ENCODE assay signal across 24 mouse cellular contexts in genomic region chr14:78492602-78493001, GRCm38 (mm10). TPM values are rescaled to one million over a fixed set of nuclear protein-coding genes. Genes with fewer than 3 reads are reported as not detected.
DNase-seq lines count a peak whose midpoint lies in the region; ATAC-seq and TF ChIP-seq lines count a peak whose summit lies in the region.
"Had no signal": no experiment of that assay in that cellular context is flagged by ENCODE, and none has a peak within 500 bp of the region (broad histone marks: within the 10 kb centered on the region; RNA-seq: fewer than 3 reads in every experiment).

No protein-coding gene starts in this region.

- H3K27ac ChIP-seq in liver, embryonic 16.5 days (ENCODE audit: low read length), result no peak overlapping the region
- no peak overlapping the region for H3K27ac ChIP-seq in stomach, postnatal 0 days (replicated peaks)
- H3K27ac ChIP-seq in thymus, adult 2 months (ENCODE audit: control insufficient read depth, insufficient read depth, low read length), result no peak overlapping the region
- H3K27ac ChIP-seq: forebrain, embryonic 15.5 days; heart, adult 2 months; hindbrain, embryonic 14.5 days; macrophage; neural tube, embryonic 15.5 days had no signal

- no peak overlapping the region for H3K4me2 ChIP-seq in liver, embryonic 16.5 days (ENCODE audit: low read depth, low read length)
- no peak overlapping the region for H3K4me2 ChIP-seq in stomach, postnatal 0 days (replicated peaks; ENCODE audit: low read depth)
- H3K4me2 ChIP-seq: forebrain, embryonic 15.5 days; heart, embryonic 12.5 days; hindbrain, embryonic 14.5 days; neural tube, embryonic 15.5 days had no signal

- TF ChIP-seq POLR2A in lung, adult 2 months (IDR thresholded peaks at IDR 0.05; ENCODE audit: borderline replicate concordance, extremely low read depth, low read depth, low read length), result no peak
- no peak for TF ChIP-seq POLR2A in thymus, adult 2 months (IDR thresholded peaks at IDR 0.05; ENCODE audit: control insufficient read depth, extremely low read depth, insufficient read depth, low read length, poor library complexity)

- no peaks in the 10 kb centered on the region for H3K27me3 ChIP-seq in liver, embryonic 16.5 days (ENCODE audit: control insufficient read depth, insufficient read depth, low read depth, low read length)
- no peaks in the 10 kb centered on the region for H3K27me3 ChIP-seq in stomach, postnatal 0 days (ENCODE audit: control insufficient read depth, insufficient read depth, low read length)
- H3K27me3 ChIP-seq in thymus, adult 2 months (ENCODE audit: control insufficient read depth, insufficient read depth, low read length), result no peaks in the 10 kb centered on the region
- H3K27me3 ChIP-seq: forebrain, embryonic 15.5 days; heart, embryonic 12.5 days; neural tube, embryonic 15.5 days had no signal

- WGBS in liver, embryonic 16.5 days (ENCODE audit: insufficient replicate concordance), result 70% methylated on average over 9 of the region's 9 CpGs
- 43% methylated on average over 9 of the region's 9 CpGs for WGBS in lung, adult 2 months
- WGBS in stomach, postnatal 0 days, result 51% methylated on average over 9 of the region's 9 CpGs
- 96% methylated on average over 9 of the region's 9 CpGs for WGBS in thymus, adult 2 months

- H3K36me3 ChIP-seq in liver, embryonic 16.5 days (ENCODE audit: control insufficient read depth, insufficient read depth), result no peaks in the 10 kb centered on the region; the same call in 1 of the 2 replicates
- 0 out of 2 replicates have a peak, but pooled peaks cover 4% of the 10 kb centered on the region for H3K36me3 ChIP-seq in stomach, postnatal 0 days (ENCODE audit: control insufficient read depth, insufficient read depth, low read length)
- peaks cover 20% of the 10 kb centered on the region; the same call in 1 of the 2 replicates for H3K36me3 ChIP-seq in thymus, adult 2 months (ENCODE audit: control insufficient read depth, insufficient read depth, low read length)

- ATAC-seq in liver, embryonic 16.5 days (ENCODE audit: low read depth), result peak; percentile 20; the same call in 1 of the 2 replicates
- peak; percentile 90; the same call in 1 of the 2 replicates for ATAC-seq in stomach, postnatal 0 days (ENCODE audit: low FRiP score, low TSS enrichment)
- ATAC-seq: forebrain, embryonic 15.5 days; intestine, postnatal 0 days had no signal

- no peak overlapping the region for H3K9ac ChIP-seq in liver, embryonic 16.5 days (ENCODE audit: low read depth, low read length)
- no peak overlapping the region for H3K9ac ChIP-seq in stomach, postnatal 0 days (ENCODE audit: low read length)
- H3K9ac ChIP-seq: forebrain, embryonic 15.5 days; heart, embryonic 12.5 days; hindbrain, embryonic 14.5 days; neural tube, embryonic 15.5 days had no signal

- H3K4me1 ChIP-seq in liver, embryonic 16.5 days (ENCODE audit: control insufficient read depth, low read depth, low read length), result peaks cover 17% of the 10 kb centered on the region
- no peaks in the 10 kb centered on the region for H3K4me1 ChIP-seq in lung, adult 2 months (ENCODE audit: control insufficient read depth, insufficient read depth, low read length)
- H3K4me1 ChIP-seq in stomach, postnatal 0 days (replicated peaks; ENCODE audit: control insufficient read depth, insufficient read depth), result no peaks in the 10 kb centered on the region
- no peaks in the 10 kb centered on the region for H3K4me1 ChIP-seq in thymus, adult 2 months (replicated peaks; ENCODE audit: control insufficient read depth, insufficient read depth, low read length)
- H3K4me1 ChIP-seq: forebrain, embryonic 15.5 days; neural tube, embryonic 15.5 days had no signal

- H3K9me3 ChIP-seq in liver, embryonic 16.5 days (replicated peaks; ENCODE audit: control insufficient read depth, low read length), result no peaks in the 10 kb centered on the region
- H3K9me3 ChIP-seq in stomach, postnatal 0 days (ENCODE audit: control insufficient read depth, low read length), result no peaks in the 10 kb centered on the region
- H3K9me3 ChIP-seq: forebrain, embryonic 15.5 days; heart, embryonic 12.5 days; neural tube, embryonic 15.5 days had no signal

- TF ChIP-seq CTCF in lung, adult 2 months (IDR thresholded peaks at IDR 0.05; ENCODE audit: insufficient read depth, low read length), result no peak
- TF ChIP-seq CTCF in stomach, postnatal 0 days (IDR thresholded peaks at IDR 0.05; ENCODE audit: low read depth), result no peak
- no peak for TF ChIP-seq CTCF in thymus, adult 2 months (IDR thresholded peaks at IDR 0.05; ENCODE audit: borderline replicate concordance, control insufficient read depth, extremely low read depth, insufficient read depth, low read length, poor library complexity)

- no peak for TF ChIP-seq EP300 in stomach, postnatal 0 days (optimal IDR thresholded peaks at IDR 0.05)

- H3K4me3 ChIP-seq in liver, embryonic 16.5 days (ENCODE audit: low read depth, low read length), result no peak overlapping the region
- H3K4me3 ChIP-seq in lung, adult 2 months (replicated peaks; ENCODE audit: extremely low read depth, low read depth, low read length), result no peak overlapping the region
- no peak overlapping the region for H3K4me3 ChIP-seq in stomach, postnatal 0 days (ENCODE audit: low read depth, low read length)
- no peak overlapping the region for H3K4me3 ChIP-seq in thymus, adult 2 months (ENCODE audit: control insufficient read depth, insufficient read depth, low read length)
- H3K4me3 ChIP-seq: forebrain, embryonic 15.5 days; heart, adult 2 months; heart, embryonic 12.5 days; neural tube, embryonic 15.5 days had no signal

- DNase-seq in liver, result no peak
- peak; percentile 42 for DNase-seq in lung, adult 2 months
- peak; percentile 43 for DNase-seq in lung, postnatal 10 days
- peak; percentile 55 for DNase-seq in stomach, postnatal 0 days (ENCODE audit: low spot score)
- no peak for DNase-seq in right cerebral cortex, adult 2 months (ENCODE audit: low spot score in 2 of 2)
- DNase-seq in thymus, adult 2 months, result no peak
- DNase-seq: adrenal gland, postnatal 36 days; cerebellum, adult 2 months; cerebellum, postnatal 14 days; gastrocnemius, postnatal 25 days; heart, adult 2 months; kidney, adult 9 months; kidney, postnatal 10 days; midbrain, embryonic 14.5 days; spleen, adult 18-20 months; thymus, adult 18-20 months; thymus, postnatal 36 days had no signal

RNA-seq across cellular contexts. Expression of gene Akap11, which starts 44.0 kb away (rescaled TPM):
- polyA plus RNA-seq in liver, embryonic 16.5 days (2015; fragmentation: Nextera tagmentation; extraction: Ambion mirVana), result 7.4 and 7.6 TPM in 2 replicates
- 5.3 and 10.2 TPM in 2 replicates for polyA plus RNA-seq in lung, adult 2 months (2012; rRNA removed)
- polyA plus RNA-seq in stomach, postnatal 0 days (2015; fragmentation: Nextera tagmentation; extraction: Ambion mirVana), result 6.0 TPM in 2 replicates
- polyA plus RNA-seq in thymus, adult 2 months (2012; rRNA removed), result 7.5 and 8.2 TPM in 2 replicates

Comparison
In these comparisons a context has a peak if more than half of its experiments do, and no peak if none do; other contexts are left out.
1. DNase-seq: peak in lung, adult 2 months (single experiment), lung, postnatal 10 days (single experiment) and stomach, postnatal 0 days (single experiment); none in liver (single experiment), right cerebral cortex, adult 2 months (0 of 2) and thymus, adult 2 months (single experiment).